Mouse (Mus musculus) right cerebral cortex, postnatal 36 days (tissue): Measurements from ENCODE around the gene Gm3880.
"Not testable (repeated sequence)": the region's sequence is repeated elsewhere in the genome, so short reads cannot be mapped to it uniquely, and the experiment has no call there.

ENCODE experiments used
- DNase-seq, 2 experiments: peaks; one replicate each; pipeline ENCODE4 v3.0.0; 2022; ENCODE audit warnings: low spot score in 2 of 2, mixed read lengths in 1 of 2

The Gm3880 gene

DNA sequence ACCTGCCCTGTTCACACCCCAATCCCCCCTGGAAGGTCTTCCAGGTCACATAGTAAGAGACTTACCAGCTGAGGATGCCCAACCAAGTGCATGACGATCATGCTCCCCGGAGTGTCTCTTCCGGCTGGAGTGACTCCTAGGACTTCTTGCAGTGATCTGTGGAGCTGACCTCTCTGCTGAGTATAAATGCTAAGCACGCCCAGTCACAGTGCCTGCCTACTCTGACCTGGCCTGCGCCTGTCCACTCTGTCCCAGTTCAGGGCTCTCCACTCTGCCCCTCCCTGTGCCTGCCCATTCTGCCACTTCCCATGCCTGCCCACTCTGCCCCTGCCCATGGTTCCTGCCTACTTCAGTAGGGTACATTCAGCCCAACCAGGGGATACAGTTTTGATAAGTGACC is at the start of gene Gm3880:
Gene Gm3880 (minus strand): TSS at position 101 of the 400 bp plus-strand sequence.
- DNase-seq, result not testable (repeated sequence)

DNA sequence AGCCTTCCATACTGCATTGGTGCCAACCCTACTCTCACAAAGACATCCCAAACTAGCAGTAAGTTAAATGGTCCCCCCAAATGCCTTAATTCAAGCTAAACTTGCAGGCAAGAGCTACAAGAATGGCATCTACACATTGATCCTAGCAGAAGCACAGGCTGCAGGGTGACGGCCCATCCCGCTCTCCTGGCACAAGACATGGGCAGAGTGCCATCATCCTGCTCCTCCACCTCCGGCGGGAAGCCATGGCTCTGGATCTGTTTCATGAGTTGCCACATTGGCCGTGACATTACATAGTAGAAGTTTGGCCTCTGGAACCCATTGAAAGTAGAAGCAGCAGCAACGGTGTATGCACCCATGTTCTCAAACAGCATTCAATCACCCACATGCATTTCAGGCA is 37.5 kb upstream of the Gm3880 start:
- DNase-seq, result not testable (repeated sequence)

DNA sequence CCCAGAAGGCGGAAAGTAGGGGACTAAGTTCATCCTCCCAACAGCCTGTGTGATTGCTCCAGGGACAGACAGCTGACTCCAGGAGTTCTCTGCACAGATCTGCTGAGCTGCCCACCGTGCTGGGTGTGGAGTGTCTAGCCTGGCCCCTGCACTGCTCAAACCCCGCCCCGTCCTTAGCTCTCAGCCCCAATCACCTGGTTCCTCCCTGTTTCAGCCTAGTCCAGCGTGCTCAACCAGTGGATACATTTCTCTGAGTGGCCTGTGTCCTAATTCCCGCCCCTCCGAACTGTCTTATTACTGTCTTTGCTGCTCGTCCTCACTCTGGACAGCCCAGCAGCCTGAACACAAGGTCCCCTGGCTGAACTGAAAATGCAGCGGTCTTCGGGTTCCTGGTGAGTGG is 20.8 kb upstream of the Gm3880 start, which contains the start of the genes Gm9112 and Dmrtc1b:
Gene Gm9112 (minus strand): TSS at position 101 of the 400 bp plus-strand sequence.
Gene Dmrtc1b (plus strand): TSS at position 331 of the 400 bp plus-strand sequence.
- DNase-seq, result not testable (repeated sequence)

DNA sequence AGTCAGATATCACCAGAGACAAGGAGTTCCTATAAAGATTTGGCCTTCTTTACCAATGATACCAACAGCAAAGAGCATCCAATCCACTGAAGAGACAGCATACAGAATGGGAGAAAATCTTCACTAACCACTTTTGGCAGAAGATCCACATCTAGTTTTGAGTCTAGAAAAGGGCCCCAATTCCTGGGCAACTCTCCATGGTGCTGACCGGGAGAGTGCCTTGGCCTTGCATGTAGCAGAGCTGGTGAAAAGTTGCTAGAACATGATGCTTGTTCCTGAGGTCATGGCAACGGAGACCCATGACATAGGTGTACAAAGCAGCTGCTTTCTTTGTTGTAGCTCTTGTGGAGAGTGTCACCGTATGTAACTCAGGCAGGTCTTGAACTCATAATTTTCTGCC is 13.9 kb upstream of the Gm3880 start:
- DNase-seq, result not testable (repeated sequence)

DNA sequence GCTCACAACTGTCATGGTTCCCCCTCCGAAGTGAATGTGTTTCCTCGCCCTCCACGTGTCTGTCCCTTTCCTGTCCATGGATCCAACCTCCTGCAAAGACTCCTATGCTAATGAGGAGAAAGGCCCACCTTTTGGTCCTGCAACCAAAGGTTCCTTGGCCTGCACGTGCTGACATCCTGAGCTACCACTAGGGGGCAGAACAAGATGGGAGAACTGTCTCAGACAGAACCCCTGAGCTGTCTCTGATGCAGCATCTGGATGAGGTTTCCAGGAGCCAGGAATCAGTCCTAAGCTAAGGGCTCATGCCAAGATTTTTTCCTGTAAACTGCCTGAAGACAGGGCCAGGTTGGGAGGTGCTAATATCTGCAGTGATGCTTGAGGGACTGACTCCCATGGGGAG is 2.5 kb upstream of the Gm3880 start:
- not testable (repeated sequence) for DNase-seq

DNA sequence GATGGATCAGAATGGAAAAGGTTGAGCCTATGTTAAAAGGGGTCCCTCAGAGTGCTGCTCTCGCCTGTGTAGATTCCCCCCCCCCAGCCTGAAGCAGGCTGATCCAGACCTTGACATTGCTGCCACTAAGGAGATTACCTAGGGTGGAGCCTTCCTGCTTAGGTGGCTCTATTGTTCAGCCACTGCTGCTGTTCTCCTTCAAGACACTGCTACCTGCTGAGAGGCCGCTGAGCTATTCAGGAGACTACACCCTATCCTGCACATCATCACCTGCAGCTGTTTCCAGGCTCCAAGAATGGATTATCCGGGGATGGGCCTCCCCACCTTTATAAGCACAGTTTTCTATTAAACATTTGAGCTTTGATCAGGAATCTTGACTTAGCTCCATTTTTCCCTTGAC is 2.1 kb downstream of the Gm3880 start:
- not testable (repeated sequence) for DNase-seq

DNA sequence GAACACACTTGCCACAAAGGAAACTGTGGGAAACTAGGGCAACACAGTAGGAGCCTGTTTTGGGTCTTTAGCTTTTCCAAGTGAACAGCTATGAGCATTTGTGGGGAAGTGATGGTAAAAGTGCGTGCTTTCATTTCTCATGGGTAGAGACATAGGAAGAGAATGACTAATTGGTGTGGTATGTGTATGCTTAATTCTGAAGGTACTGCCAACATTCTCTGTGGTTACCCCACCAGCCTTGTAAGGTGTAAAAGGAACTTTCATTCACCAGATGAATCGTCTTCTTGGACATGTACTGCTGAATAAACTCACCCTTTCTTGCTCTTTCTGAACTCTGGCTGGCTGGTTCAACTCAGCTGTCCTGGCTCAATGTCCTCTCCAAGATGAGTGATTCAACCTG is 20.1 kb downstream of the Gm3880 start:
- DNase-seq, result no peak

DNA sequence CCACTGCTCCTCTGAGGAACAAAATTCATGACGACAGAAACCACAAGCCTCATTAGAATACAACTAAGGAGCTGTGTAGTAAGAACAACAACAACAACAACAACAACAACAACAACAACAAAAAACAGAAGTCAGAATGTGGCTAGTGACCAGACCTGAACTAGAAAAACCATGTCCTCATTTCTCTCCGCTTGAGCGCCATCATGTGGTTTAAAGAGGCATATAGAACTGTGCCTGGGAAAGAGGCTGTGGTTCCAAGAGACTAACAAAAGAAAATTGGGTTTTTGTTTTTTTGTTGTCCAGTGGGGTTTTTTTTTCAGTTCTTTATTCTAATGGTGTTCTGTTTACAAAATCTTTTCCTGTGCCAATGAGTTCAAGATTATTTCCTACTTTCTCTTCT is 26.1 kb downstream of the Gm3880 start:
- DNase-seq, result no peak

DNA sequence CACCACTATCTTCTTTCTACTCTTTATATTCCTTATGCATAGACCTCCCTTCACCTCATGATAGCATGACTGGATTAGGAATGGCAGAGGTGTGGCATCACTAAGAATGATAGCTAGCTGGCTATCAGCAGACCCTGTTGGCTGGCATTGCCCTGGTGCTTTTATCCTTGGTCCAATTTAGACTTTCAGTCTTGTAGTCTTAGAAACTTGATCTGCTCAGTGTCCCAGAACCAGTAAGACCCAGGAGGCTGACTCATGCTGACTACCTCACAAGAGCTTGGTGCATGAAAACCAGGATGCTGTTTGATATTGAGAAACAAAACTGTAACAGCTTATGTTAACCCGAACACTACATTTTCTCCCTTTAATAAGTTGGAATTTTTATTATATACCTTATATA is 41.1 kb downstream of the Gm3880 start:
- no peak for DNase-seq

DNA sequence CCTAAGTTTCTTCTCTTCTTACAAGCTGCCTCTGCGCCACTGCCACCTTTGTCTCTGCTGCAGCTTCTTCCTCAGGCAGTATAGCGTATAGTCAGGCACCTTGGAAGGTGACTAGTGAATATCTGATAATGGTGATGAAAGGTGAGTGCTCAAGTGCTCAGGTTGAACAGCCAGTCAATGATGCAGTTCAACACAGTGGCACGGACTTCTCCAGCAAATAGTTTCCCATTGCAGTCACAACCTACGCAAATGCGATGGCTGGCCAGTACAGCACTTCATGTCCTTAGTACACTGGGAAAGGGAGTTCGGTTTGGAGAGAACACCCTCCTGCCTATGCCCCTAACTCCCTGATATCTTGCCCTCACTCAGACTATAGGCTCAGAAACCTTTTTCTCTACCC is 41.6 kb downstream of the Gm3880 start:
- DNase-seq, result no peak

DNA sequence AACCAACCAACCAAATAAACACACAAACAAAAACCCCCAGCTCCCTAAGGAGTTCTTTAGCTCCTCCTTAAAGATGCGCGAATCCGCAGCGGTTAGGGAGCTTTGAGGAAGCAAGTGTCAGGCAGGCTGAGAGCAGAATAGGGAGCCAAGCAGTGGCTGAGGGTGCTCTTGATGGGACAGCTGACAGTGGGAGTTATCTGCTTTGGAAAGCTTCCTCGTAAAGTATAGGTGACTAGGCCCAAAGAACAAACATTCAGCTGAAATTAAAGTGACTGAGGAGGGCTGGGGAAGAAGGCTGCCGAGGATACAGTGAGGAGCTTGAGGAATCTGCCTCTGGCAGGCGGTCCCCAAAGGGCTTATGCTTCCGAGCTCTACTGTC is 42.2 kb downstream of the Gm3880 start:
- DNase-seq, result no peak

DNA sequence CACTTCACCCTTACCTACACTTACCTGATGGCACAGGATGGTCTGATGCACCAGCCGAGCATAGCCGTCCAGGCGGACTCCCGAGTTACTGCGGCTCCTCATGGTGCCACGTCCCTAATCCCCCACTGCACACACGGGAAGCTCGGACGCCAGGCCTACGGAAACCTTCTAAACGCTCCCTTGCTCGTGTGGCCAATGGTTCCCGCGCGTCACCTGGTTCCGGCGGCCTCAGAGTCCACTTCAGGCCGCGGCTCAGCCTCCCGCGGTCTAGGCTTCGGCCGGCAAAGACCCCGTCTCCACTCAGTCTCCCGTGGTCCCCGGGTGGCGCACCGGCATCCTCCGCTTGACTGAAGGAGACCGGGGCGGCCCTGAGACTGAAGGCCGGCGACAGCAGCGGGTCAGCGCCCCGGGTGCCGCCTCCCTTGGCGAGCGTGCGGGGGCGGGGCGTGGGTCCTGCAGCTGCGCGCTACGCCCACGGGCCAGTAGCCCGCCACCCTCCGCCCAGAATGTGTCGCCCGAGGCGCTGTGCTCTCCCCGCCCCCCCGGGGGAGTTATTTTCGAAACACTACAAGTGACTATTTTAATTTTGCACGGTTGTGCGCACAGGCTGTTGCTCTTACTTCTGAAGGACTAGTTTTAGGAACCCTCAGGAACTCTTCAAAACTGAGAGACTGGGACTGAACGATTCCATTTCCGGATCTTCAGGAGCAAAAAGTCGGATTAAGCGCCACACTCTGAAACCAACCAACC is 42.8 kb downstream of the Gm3880 start, which contains the start of gene Phka1:
Gene Phka1 (minus strand): TSS at position 424 of the 750 bp plus-strand sequence.
- peak; percentile 28 to 44 for DNase-seq
